Mouse (Mus musculus): Measurements from ENCODE around the gene Ank2.

Ank2 gene

DNA sequence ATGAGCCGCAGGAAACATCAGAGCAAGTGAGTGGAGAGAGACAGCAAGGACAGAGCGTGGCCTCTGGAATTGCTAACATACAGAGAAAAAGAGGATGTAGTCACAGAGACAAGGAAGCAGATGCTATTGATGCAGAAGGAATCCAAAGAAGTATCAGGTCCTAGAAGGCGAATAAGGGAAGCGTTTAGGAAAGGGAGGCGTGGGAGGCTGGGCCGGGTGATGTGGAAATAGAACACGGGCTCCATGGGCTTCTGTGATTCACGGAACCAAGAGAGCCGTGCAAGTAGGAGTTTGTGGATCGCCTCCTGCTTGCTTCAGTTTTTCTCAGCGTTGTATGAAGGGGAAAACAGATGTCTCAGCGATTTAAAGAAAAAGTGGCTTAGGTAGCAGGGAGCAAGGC lies 463.6 kb downstream of the Ank2 start:
- no peak for DNase-seq (ENCODE audit: low spot score in 2 of 2)

GRCm38 (mm10) chr3:127034983-127035382 lies 464.2 kb downstream of the Ank2 start:
- no peak for DNase-seq (ENCODE audit: low spot score in 2 of 2)

- DNase-seq (ENCODE audit: low spot score in 2 of 2), result no peak
Measured at GRCm38 (mm10) chr3:127023992-127024391, 475.2 kb downstream of the Ank2 start.

DNA sequence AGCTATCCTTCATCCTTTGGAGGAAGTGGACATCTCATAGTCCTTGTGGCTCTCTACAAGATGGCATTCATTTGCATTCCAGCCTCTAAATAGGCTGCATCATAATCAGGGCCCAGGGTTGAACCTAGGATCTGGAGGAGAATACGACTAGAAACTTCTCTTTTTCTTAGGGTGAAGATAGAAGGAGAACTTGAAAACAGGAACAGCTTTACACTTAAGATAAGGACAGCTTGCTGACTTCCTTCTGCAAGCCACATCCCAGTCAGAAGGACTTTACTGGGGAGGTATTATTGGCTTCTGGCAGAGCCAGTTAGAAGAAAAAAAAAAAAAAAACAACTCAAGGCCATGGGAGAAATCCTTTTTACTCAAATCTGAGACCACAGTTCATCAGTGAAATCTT lies 479.0 kb downstream of the Ank2 start:
- no peak for DNase-seq (ENCODE audit: low spot score in 2 of 2)

- DNase-seq (ENCODE audit: low spot score in 2 of 2), result no peak
Measured at GRCm38 (mm10) chr3:127019728-127020127, 479.4 kb downstream of the Ank2 start.

GRCm38 (mm10) chr3:127019109-127019508 lies 480.0 kb downstream of the Ank2 start:
- no peak for DNase-seq (ENCODE audit: low spot score in 2 of 2)

DNA sequence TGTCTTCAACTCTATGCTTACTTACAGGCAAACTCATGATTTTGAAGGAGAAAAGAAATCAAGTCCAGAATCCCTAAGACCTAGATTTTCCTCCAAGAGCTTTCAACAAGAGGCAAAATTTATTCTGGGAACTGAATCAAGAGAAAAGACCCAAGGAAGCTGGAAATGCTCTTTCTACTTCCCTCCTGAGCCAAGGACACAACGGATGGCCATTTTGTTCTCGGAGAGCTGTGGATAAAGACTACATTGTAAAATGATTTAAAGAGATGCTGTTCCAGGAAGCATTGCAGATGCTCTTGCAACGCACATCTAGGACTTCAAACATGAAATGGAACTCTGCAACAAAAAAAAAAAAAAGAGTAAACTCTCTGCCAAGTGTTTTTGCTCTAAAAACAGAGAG lies 481.6 kb downstream of the Ank2 start:
- no peak for DNase-seq (ENCODE audit: low spot score in 2 of 2)

GRCm38 (mm10) chr3:127015596-127015995 lies 483.6 kb downstream of the Ank2 start:
- DNase-seq (ENCODE audit: low spot score in 2 of 2), result no peak

DNA sequence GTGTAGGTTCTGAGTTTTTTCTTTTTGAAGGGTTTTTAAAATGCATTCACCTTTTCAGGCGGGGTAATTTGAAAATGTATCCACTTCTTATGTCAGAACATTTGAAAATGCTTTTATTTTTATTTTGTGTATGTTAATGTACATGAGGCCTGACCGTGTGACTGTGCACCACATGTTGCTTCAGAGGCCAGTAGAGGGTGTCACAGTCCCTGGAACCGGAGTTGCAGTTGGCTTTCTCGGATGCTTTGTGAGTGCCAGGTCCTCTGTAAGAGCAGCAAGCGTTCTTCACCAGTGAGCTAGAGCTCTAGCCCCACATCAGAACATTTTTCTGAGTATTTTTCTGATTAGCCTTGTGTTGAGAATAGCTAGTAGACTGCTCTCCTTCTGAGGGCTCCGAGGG lies 484.0 kb downstream of the Ank2 start:
- DNase-seq (ENCODE audit: low spot score in 2 of 2), result no peak

DNA sequence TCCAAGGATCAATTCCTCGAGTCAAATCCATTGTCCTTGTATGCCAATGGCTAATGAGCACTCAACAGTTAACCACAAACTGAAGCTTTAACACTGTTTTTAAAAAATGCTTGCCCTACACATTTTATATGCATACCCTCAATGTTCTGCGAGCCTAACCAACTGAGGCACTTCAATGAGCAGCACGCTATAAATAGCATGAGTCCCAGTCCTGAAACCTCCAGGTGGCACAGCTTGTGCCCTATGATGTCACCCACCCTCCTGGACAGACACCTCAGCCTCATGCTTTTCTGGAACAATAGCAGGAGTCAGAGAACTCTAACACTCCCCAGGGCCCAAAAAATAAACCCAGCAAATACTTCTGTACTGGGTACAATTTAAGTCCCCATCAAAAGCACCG lies 485.2 kb downstream of the Ank2 start:
- no peak for DNase-seq (ENCODE audit: low spot score in 2 of 2)

DNA sequence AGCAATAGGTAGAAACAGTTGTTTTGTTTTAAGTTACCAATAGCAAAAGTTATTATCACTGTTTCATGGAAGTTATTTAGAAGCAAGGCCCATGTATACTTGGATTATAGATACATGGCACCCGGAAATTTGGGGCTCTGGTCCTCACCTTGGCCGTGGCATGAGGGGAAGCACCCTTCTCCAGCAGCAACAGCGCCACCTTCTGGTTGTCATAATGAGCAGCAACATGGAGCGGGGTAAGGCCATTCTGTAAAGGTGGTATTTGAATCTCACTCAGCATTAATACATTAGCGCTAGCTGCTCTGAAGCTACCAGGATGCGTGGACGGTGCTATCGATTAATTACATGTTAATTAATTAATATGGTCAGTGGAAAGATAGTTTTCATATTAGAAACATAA lies 486.6 kb downstream of the Ank2 start:
- DNase-seq (ENCODE audit: low spot score in 2 of 2), result peak in 1 of 2 experiments; percentile 42

GRCm38 (mm10) chr3:127005898-127006673 lies 493.1 kb downstream of the Ank2 start:
- no peak for DNase-seq (ENCODE audit: low spot score in 2 of 2)

- no peak for DNase-seq (ENCODE audit: low spot score in 2 of 2)
Measured at GRCm38 (mm10) chr3:127004860-127005633, 494.1 kb downstream of the Ank2 start.

DNA sequence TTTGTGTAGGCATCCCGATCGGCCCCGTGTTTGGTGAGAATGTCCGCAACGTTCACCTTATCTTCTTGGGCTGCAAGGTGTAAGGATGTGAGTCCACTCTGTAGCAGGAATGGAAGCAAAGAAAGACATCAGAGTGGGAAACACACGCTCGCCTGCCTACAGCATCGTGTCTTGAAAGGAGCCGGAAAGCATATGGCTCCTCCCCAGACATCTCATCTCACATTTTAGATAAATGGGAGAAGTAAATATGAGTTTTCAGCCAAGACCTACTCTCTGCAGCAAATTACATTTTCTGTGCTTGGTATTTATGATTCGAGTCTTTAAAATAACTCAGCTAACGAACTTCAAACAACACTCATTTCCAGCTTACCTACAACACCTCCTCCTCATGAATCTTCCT lies 495.2 kb downstream of the Ank2 start:
- no peak for DNase-seq (ENCODE audit: low spot score in 2 of 2)

DNA sequence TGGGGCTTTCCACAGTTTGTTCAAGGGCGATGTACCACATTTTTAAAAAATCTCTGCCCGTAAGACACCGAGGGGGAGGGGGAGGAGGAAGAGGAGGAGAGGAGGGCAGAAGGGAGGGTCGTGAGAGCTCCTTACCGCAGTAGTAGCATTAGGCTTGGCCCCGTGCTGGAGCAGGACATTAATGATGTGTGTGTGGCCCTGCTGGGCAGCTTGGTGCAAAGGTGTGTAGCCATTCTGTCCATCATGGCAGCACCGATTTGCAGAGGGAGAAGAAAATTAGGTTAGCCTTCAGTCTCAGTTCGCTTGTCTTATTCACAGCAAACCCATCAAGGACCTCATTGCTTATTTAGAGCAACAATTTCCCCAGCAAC lies 500.4 kb downstream of the Ank2 start:
- DNase-seq (ENCODE audit: low spot score in 2 of 2), result no peak

DNA sequence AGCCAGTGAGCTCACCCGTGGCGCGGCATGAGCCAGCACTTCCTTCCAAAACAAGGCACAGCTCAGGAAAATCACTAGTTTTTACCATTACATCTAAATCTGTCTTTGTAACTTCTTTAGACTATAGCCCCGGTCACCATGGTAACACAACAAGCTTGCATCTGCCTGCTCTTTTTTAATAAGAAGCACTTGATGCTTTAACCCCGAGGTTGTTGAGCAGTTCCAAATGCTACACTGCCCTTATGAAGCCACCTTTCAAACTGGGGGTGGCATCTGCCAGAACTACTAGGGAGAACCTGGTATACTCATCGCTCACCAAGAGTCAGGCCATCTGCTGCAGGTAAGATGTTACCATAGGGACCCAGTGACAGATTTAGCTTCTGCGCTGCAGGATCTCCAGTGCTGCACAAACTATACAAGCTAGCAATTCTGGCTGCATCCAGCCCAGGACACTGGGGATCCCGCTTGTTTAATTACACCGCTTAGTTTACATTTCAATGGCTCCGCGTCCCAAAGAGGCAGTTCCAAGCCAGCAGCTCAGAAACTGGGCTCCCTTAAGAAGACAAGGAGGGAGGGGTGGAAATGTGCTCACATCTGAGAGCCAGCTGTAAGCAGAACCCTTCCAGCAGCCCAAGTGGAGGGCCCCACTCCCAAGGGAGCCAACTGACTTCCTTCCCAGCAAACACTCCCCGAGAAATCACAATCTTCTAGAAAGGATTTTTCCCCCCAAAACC lies 501.0 kb downstream of the Ank2 start:
- peak in 1 of 2 experiments; percentile 11 for DNase-seq (ENCODE audit: low spot score in 2 of 2)

DNA sequence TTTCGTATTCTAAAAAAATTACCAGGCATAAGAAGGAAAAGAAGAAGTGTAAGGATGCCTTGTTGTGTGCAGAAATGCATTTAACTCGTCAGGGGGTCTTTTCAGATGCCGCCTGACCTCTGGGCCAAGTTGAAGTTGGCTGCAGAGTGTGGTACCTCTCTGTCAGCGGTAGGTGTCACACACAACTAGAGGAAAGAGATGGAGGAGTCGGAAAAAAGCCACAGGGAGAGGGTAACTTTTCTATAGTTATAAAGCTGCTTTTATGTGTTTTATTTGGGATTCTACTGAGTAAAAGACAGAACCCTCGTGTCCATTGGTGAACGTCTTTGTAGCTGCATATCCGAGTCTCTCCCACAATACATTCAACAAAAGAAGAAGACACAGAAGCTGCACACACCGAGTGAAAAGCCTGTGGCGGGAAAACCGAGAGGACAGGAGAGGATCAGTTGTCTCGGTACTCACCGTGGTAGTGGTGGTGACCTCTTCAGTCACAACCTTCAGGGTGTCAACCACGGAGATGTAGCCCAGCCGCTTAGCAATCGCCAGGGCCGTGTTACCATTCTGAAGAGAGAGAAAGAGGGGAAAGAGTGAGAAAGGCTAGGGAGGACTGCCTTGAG lies 501.7 kb downstream of the Ank2 start:
- no peak for DNase-seq (ENCODE audit: low spot score in 2 of 2)

DNA sequence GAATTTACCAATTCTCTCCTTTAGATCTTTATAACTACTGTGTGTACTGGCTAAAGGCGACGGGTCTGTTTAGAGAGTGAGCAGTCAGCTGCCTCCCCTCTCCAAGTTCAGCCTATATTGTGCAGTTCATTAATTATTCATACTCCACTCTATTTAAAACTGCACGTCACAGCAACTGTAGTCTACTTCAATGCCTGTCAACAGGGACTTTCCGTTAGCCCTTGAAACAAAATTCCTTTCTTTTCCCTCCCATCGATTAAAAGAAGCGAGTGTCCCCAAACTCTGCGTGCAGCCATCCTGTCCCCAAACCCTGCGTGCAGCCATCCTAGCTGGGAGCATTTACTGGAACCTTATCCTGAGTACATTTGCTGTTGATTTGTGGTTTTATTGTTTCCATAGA lies 502.4 kb downstream of the Ank2 start:
- no peak for DNase-seq (ENCODE audit: low spot score in 2 of 2)

GRCm38 (mm10) chr3:126995970-126996369 lies 503.2 kb downstream of the Ank2 start:
- DNase-seq (ENCODE audit: low spot score in 2 of 2), result no peak

DNA sequence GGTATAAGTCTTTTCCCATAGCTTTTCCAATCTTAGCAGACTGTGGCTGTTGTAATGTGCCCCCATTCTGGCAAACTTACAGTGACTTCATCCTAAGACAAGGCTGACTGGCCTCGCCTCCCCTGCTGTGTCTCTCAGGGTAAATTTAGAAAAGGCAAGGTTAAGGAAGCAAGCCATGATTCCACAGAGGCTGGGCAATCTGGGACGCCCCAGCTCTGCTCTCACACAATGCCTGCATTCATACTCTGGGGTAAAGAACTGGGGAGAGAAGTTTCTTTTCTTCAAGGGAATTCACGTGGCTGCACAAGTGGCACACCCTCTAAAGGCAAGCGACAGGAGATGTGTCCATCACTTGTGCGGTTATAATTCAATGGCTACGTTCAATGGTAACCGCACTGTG lies 505.0 kb downstream of the Ank2 start:
- DNase-seq (ENCODE audit: low spot score in 2 of 2), result no peak

DNA sequence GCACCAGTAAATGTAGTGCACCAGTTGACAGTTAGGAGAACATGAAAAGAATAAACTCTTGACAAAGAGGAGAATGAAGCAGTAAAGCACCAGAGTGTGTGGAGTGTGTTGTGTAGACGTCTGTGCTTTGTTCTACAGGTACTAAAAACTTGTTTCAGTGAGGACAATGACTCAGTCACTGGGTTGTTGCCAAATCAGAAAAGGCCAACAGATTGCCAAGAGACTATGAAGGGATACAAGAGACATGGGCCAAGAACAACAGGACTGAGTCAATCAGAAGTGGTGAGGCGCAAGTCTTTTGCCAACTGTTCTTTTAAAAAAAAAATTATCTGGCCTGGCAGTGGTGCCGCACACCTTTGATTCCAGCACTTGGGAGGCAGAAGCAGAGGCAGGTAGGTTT lies 509.2 kb downstream of the Ank2 start:
- no peak for DNase-seq (ENCODE audit: low spot score in 2 of 2)

DNA sequence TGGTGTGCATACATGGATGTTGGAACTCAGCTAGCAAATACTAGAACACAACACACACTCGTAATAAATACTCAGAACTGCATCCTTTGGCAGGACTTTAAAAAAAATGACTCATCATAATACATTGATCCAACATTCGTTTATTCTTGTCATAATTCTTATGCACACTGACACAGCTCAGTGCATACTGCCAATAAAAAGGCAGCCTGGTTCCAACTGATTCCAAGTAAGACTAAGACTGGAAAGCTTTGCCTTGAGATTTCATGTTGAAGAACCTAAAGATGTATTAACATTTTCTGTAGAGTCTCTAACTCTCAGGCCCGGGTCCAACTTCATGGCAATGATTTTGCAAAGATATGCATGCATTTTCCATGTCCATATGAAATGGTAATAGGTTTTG lies 512.5 kb downstream of the Ank2 start:
- DNase-seq (ENCODE audit: low spot score in 2 of 2), result no peak
